Mouse (Mus musculus) liver, embryonic 14.5 days (tissue): ENCODE measurements around the gene Fgfr2. TPM values are rescaled to one million over a fixed set of nuclear protein-coding genes. Genes with fewer than 3 reads are reported as not detected.

ENCODE experiments used
- ATAC-seq: fragments of 200-750 bp; cut with Nextera tagmentation; 2 replicates; pipeline ENCODE4 v1.8.0; 2017; ENCODE audit warnings: moderate number of reproducible peaks, mild to moderate bottlenecking, moderate library complexity; ENCODE audit not compliant: insufficient read depth
- DNase-seq, 3 experiments: peaks; one replicate each; pipeline ENCODE4 v3.0.0-alpha.2; 2012 to 2013; ENCODE audit warnings: low read depth in 3 of 3, low spot score in 3 of 3
- H3K27ac ChIP-seq: fragments of 300-500 bp; sonication (generic); 2 replicates; pipeline ENCODE4 v1.5.1; 2014; ENCODE audit warnings: moderate library complexity, mild to moderate bottlenecking, control low read depth, inconsistent platforms
- H3K27me3 ChIP-seq: fragments of 300-500 bp; sonication (generic); 2 replicates; pipeline ENCODE4 v1.6.1; 2014; ENCODE audit warnings: mild to moderate bottlenecking, low read length, moderate library complexity; ENCODE audit not compliant: control insufficient read depth, insufficient read depth
- H3K36me3 ChIP-seq: fragments of 300-500 bp; sonication (generic); replicated peaks from 2 replicates; pipeline ENCODE4 v1.6.1; 2014; ENCODE audit warnings: low read depth; ENCODE audit not compliant: control insufficient read depth, insufficient read depth
- H3K4me1 ChIP-seq, 2 experiments: fragments of 200-500 bp in 1 of 2; fragments of 300-500 bp in 1 of 2; sonication (generic) in 1 of 2; replicated peaks; 2 replicates each; pipeline ENCODE4 v1.6.1; 2012 to 2014; ENCODE audit warnings: antibody characterized with exemption in 1 of 2, inconsistent platforms in 1 of 2, low read length in 1 of 2; ENCODE audit not compliant: control insufficient read depth in 2 of 2, insufficient read depth in 2 of 2
- H3K4me2 ChIP-seq: fragments of 300-500 bp; sonication (generic); 2 replicates; pipeline ENCODE4 v1.6.1; 2014; ENCODE audit warnings: low read depth, mild to moderate bottlenecking, control low read depth, moderate library complexity
- H3K4me3 ChIP-seq, 2 experiments: fragments of 200-500 bp in 1 of 2; fragments of 300-500 bp in 1 of 2; sonication (generic) in 1 of 2; 2 replicates each; pipeline ENCODE4 v1.5.1; 2012 to 2014; ENCODE audit warnings: low read depth in 2 of 2, low read length in 2 of 2, mild to moderate bottlenecking in 2 of 2, control low read depth in 1 of 2, inconsistent platforms in 1 of 2, moderate library complexity in 1 of 2; ENCODE audit not compliant: insufficient read depth in 1 of 2
- H3K9ac ChIP-seq: fragments of 300-500 bp; sonication (generic); replicated peaks from 2 replicates; pipeline ENCODE4 v1.6.1; 2014; ENCODE audit warnings: mild to moderate bottlenecking, control low read depth, moderate library complexity
- H3K9me3 ChIP-seq: fragments of 300-500 bp; sonication (generic); 2 replicates; pipeline ENCODE4 v1.6.1; 2016; ENCODE audit warnings: low read length, mixed read lengths; ENCODE audit not compliant: control insufficient read depth
- CTCF ChIP-seq: IDR thresholded peaks from 2 replicates; pipeline ENCODE4 v1.5.1; 2016; ENCODE audit warnings: antibody characterized with exemption, low read depth, control low read depth
- EP300 ChIP-seq: IDR thresholded peaks from 2 replicates; pipeline ENCODE4 v1.6.1; 2016; ENCODE audit warnings: antibody characterized with exemption, low read depth
- WGBS: fragments of 180-500 bp; shearing (Covaris S2); extraction: QIAGEN DNeasy Blood & Tissue Kit; methylation state at CpG from one replicate; pipeline ENCODE4 v1.1.7; 2014; ENCODE audit not compliant: insufficient replicate concordance; 5-methylcytosine and 5-hydroxymethylcytosine counted together
- polyA plus RNA-seq, 2 experiments: library from polyadenylated mRNA; depleted of rRNA in 1 of 2; stranded (reverse) in 1 of 2; unstranded in 1 of 2; fragments of >200 nt; fragmentation: Nextera tagmentation in 1 of 2; extraction: Ambion mirVana in 1 of 2; gene quantifications; 2 replicates each; pipeline versions ENCODE4 v1.2.1 to v1.2.3; 2012 to 2014

Gene Fgfr2
- polyA plus RNA-seq, 2 experiments, result 7.9 to 8.8 TPM

- 57% methylated on average over 6 of the region's 6 CpGs for WGBS
- Histone ChIP-seq H3K4me1 (0 out of 4 replicates have a peak, but pooled peaks cover 0 to 3% of the 10 kb centered on the region in 2 experiments), H3K27ac (no peak overlapping the region), H3K9ac (no peak overlapping the region), H3K36me3 (no peaks in the 10 kb centered on the region), H3K4me3 (no peak overlapping the region), H3K4me2 (no peak overlapping the region), H3K27me3 (no peaks in the 10 kb centered on the region), H3K9me3 (no peaks in the 10 kb centered on the region)
- TF ChIP-seq EP300 (no peak), CTCF (no peak)
- DNase-seq (no peak), ATAC-seq (no peak)
Observed at GRCm38 (mm10) chr7:132349075-132349572, 774.0 kb downstream of the Fgfr2 start.

GRCm38 (mm10) chr7:132347273-132348045 is 775.7 kb downstream of the Fgfr2 start:
- no peak for TF ChIP-seq EP300
- TF ChIP-seq CTCF, result no peak
- DNase-seq (no peak), ATAC-seq (no peak)
- Histone ChIP-seq H3K4me1 (peaks cover 0 to 3% of the 10 kb centered on the region in 2 experiments; a peak in 1 of 4 replicates), H3K36me3 (no peaks in the 10 kb centered on the region), H3K27ac (no peak overlapping the region), H3K27me3 (no peaks in the 10 kb centered on the region), H3K9ac (no peak overlapping the region), H3K9me3 (no peaks in the 10 kb centered on the region), H3K4me2 (no peak overlapping the region), H3K4me3 (no peak overlapping the region)
- WGBS, result 35% methylated on average over 9 of the region's 9 CpGs

DNA sequence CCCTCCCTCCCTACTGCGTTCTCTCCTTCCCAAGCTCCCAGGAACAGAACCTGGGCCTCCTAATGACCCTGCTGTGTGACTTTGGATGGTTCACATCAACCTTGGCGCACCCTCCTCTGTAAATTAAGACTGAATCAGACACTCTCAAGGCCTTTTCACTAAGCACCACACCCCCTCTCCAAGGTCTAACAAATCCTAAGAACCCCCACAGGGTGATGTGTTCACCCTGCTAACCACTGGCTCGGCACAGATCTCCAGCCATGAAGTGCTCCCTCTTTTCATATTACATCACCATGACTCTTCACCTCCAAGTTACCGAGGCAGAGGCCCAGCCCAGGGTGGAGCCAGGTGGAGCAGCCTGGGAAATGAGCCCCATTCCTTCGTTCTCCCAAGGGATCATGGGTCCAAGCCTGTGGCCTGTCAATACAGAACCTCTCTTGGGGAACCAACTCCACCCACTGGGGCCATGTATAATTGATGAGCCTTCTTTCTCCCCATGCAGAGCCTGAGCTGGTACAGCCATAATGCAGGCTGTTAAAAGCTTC is 777.6 kb downstream of the Fgfr2 start:
- Histone ChIP-seq H3K9me3 (no peaks in the 10 kb centered on the region), H3K36me3 (no peaks in the 10 kb centered on the region), H3K4me1 (peaks cover 0 to 3% of the 10 kb centered on the region in 2 experiments; a peak in 1 of 4 replicates), H3K4me3 (no peak overlapping the region), H3K4me2 (no peak overlapping the region), H3K27me3 (no peaks in the 10 kb centered on the region), H3K27ac (no peak overlapping the region), H3K9ac (no peak overlapping the region)
- WGBS, result 61% methylated on average over 5 of the region's 5 CpGs
- TF ChIP-seq CTCF (no peak), EP300 (no peak)
- DNase-seq (no peak), ATAC-seq (no peak)

DNA sequence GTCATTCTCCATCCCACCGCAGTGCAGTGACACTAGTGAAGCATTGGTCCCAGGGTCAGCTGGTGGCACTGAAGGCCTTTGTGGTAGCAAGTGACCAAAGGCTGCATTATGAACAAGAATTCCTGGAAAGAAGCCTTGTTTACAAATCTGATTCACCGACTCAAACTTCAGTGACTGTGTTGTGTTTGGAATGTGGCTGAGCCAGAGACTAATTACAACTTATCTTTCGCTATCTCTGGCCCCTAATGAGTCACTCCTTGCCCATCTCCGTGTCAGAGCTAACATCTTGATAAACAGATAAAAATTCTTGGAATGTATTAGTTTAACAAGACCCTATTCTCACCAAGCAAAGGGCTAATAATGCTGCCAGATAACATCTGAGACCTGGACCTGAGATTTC is 778.5 kb downstream of the Fgfr2 start:
- no peak for ATAC-seq
- no peaks in the 10 kb centered on the region for H3K9me3 ChIP-seq
- no peak for TF ChIP-seq EP300
- no peak for TF ChIP-seq CTCF
- H3K36me3 ChIP-seq, result no peaks in the 10 kb centered on the region
- no peak for DNase-seq
- H3K27me3 ChIP-seq, result no peaks in the 10 kb centered on the region
- H3K27ac ChIP-seq, result no peak overlapping the region
- no peak overlapping the region for H3K4me3 ChIP-seq
- H3K9ac ChIP-seq, result no peak overlapping the region
- H3K4me1 ChIP-seq, result peaks cover 0 to 3% of the 10 kb centered on the region in 2 experiments; a peak in 1 of 4 replicates
- no peak overlapping the region for H3K4me2 ChIP-seq
- WGBS, result 42% methylated on average over 4 of the region's 4 CpGs

GRCm38 (mm10) chr7:132343900-132344299 is 779.2 kb downstream of the Fgfr2 start:
- no peak for TF ChIP-seq EP300
- no peak for TF ChIP-seq CTCF
- Histone ChIP-seq H3K9ac (no peak overlapping the region), H3K27me3 (no peaks in the 10 kb centered on the region), H3K9me3 (no peaks in the 10 kb centered on the region), H3K4me3 (no peak overlapping the region), H3K27ac (no peak overlapping the region), H3K4me2 (no peak overlapping the region), H3K4me1 (peaks cover 0 to 3% of the 10 kb centered on the region in 2 experiments; a peak in 2 of 4 replicates), H3K36me3 (no peaks in the 10 kb centered on the region)
- 45% methylated on average over 2 of the region's 2 CpGs for WGBS
- ATAC-seq, result no peak
- DNase-seq, result no peak
